Mouse (Mus musculus) lung, adult 2 months (tissue): ENCODE measurements around the gene Lyplal1.

Experiments
- CTCF ChIP-seq: fragments of 200-500 bp; IDR thresholded peaks from 2 replicates; pipeline ENCODE4 v1.5.1; 2011; ENCODE audit warnings: mild to moderate bottlenecking, low read length, control low read depth; ENCODE audit not compliant: insufficient read depth
- POLR2A ChIP-seq: fragments of 200-500 bp; IDR thresholded peaks from 2 replicates; pipeline ENCODE4 v1.6.1; 2011; ENCODE audit warnings: low read depth, mild to moderate bottlenecking, control low read depth, low read length, borderline replicate concordance; ENCODE audit errors: extremely low read depth

GRCm38 (mm10) chr1:186060041-186060440, 57.1 kb downstream of the Lyplal1 start:
- TF ChIP-seq CTCF, result no peak
- TF ChIP-seq POLR2A, result no peak
